Comparison of ENCODE assay signal across 12 mouse cellular contexts in genomic region chr1:150480674-150481073, GRCm38 (mm10). TPM values are rescaled to one million over a fixed set of nuclear protein-coding genes. Genes with fewer than 3 reads are reported as not detected.
DNase-seq lines count a peak whose midpoint lies in the region; ATAC-seq lines count a peak whose summit lies in the region.
"Had no signal": no experiment of that assay in that cellular context is flagged by ENCODE, and none has a peak within 500 bp of the region (broad histone marks: within the 10 kb centered on the region; RNA-seq: fewer than 3 reads in every experiment).

No protein-coding gene starts in this region.

- no peak overlapping the region for H3K27ac ChIP-seq in kidney, embryonic 16.5 days (ENCODE audit: low read length)
- H3K27ac ChIP-seq in limb, embryonic 10.5 days: peak overlapping the region; percentile 75
- no peak overlapping the region for H3K27ac ChIP-seq in midbrain, embryonic 13.5 days
- H3K27ac ChIP-seq: stomach, postnatal 0 days had no signal

- H3K36me3 ChIP-seq in kidney, embryonic 16.5 days (ENCODE audit: insufficient read depth, low read length): no peaks in the 10 kb centered on the region
- peaks cover 2% of the 10 kb centered on the region; the same call in 1 of the 2 replicates for H3K36me3 ChIP-seq in limb, embryonic 10.5 days
- H3K36me3 ChIP-seq in midbrain, embryonic 13.5 days: no peaks in the 10 kb centered on the region

- WGBS in kidney, embryonic 16.5 days: 27% methylated on average over 5 of the region's 5 CpGs
- 15% methylated on average over 5 of the region's 5 CpGs for WGBS in limb, embryonic 10.5 days
- 85% methylated on average over 5 of the region's 5 CpGs for WGBS in midbrain, embryonic 13.5 days

- H3K9me3 ChIP-seq in kidney, embryonic 16.5 days (ENCODE audit: low read length): 0 out of 2 replicates have a peak, but pooled peaks cover 2% of the 10 kb centered on the region
- no peaks in the 10 kb centered on the region for H3K9me3 ChIP-seq in limb, embryonic 10.5 days (replicated peaks)
- H3K9me3 ChIP-seq in midbrain, embryonic 13.5 days: no peaks in the 10 kb centered on the region

- no peaks in the 10 kb centered on the region for H3K4me1 ChIP-seq in kidney, embryonic 16.5 days (ENCODE audit: insufficient read depth, low read length)
- peaks cover 30% of the 10 kb centered on the region for H3K4me1 ChIP-seq in limb, embryonic 10.5 days
- no peaks in the 10 kb centered on the region for H3K4me1 ChIP-seq in midbrain, embryonic 13.5 days (replicated peaks)

- peak; percentile 74; the same call in 1 of the 2 replicates for ATAC-seq in kidney, embryonic 16.5 days (ENCODE audit: low FRiP score, low TSS enrichment)
- no peak for ATAC-seq in midbrain, embryonic 13.5 days

- no peak overlapping the region for H3K9ac ChIP-seq in kidney, embryonic 16.5 days (replicated peaks; ENCODE audit: low read length)
- no peak overlapping the region for H3K9ac ChIP-seq in midbrain, embryonic 13.5 days (replicated peaks)
- H3K9ac ChIP-seq: lung, embryonic 14.5 days had no signal

- H3K4me3 ChIP-seq in kidney, embryonic 16.5 days (ENCODE audit: low read length): no peak overlapping the region
- no peak overlapping the region for H3K4me3 ChIP-seq in limb, embryonic 10.5 days
- no peak overlapping the region for H3K4me3 ChIP-seq in midbrain, embryonic 13.5 days (replicated peaks)

- H3K4me2 ChIP-seq in kidney, embryonic 16.5 days (replicated peaks; ENCODE audit: low read depth, low read length): no peak overlapping the region
- H3K4me2 ChIP-seq in midbrain, embryonic 13.5 days (replicated peaks): no peak overlapping the region
- H3K4me2 ChIP-seq: lung, embryonic 14.5 days had no signal

- no peak for DNase-seq in kidney, adult 9 months
- DNase-seq in embryo, embryonic 10 days (ENCODE audit: low spot score): peak; percentile 76
- peak; percentile 65 to 69 for DNase-seq in gastrocnemius, adult 8-10 months (ENCODE audit: low spot score in 2 of 2)
- peak; percentile 71 for DNase-seq in limb, embryonic 10.5 days (ENCODE audit: low spot score)
- no peak for DNase-seq in B cell, adult 2 months
- no peak for DNase-seq in spleen, adult 18-20 months
- DNase-seq: lung, embryonic 14.5 days; retina, postnatal 1 day had no signal

- no peaks in the 10 kb centered on the region for H3K27me3 ChIP-seq in kidney, embryonic 16.5 days (ENCODE audit: insufficient read depth, low read length)
- no peaks in the 10 kb centered on the region for H3K27me3 ChIP-seq in limb, embryonic 10.5 days (ENCODE audit: low read depth, poor library complexity, severe bottlenecking)
- no peaks in the 10 kb centered on the region for H3K27me3 ChIP-seq in midbrain, embryonic 13.5 days
- H3K27me3 ChIP-seq: CH12.LX had no signal

RNA-seq across cellular contexts. Expression of gene Prg4, which starts 14.7 kb away (rescaled TPM):
- polyA plus RNA-seq in kidney, embryonic 16.5 days (2015; fragmentation: Nextera tagmentation; extraction: Ambion mirVana): 0.45 and 0.47 TPM in 2 replicates
- total RNA-seq in gastrocnemius, adult 8-10 months (2022): 10 to 100 TPM in 2 of 4 experiments, 1 to 10 TPM in 2; 2.3 to 21.5 (median 9.4) TPM
- 0.46 and 0.51 TPM in 2 replicates for polyA plus RNA-seq in limb, embryonic 10.5 days (2016; fragmentation: Nextera tagmentation; extraction: Ambion mirVana)
- 0.36 and 0.92 TPM in 2 replicates for polyA plus RNA-seq in midbrain, embryonic 13.5 days (2015; fragmentation: Nextera tagmentation; extraction: Ambion mirVana)

Comparison
In these comparisons a context has a peak if more than half of its experiments do, and no peak if none do; other contexts are left out.
1. DNase-seq: peak in embryo, embryonic 10 days (single experiment), gastrocnemius, adult 8-10 months (2 of 2) and limb, embryonic 10.5 days (single experiment); none in kidney, adult 9 months (single experiment), B cell, adult 2 months (0 of 2) and spleen, adult 18-20 months (0 of 2).